Mouse (Mus musculus): Measurements from ENCODE around the gene 4930595D18Rik.

DNA sequence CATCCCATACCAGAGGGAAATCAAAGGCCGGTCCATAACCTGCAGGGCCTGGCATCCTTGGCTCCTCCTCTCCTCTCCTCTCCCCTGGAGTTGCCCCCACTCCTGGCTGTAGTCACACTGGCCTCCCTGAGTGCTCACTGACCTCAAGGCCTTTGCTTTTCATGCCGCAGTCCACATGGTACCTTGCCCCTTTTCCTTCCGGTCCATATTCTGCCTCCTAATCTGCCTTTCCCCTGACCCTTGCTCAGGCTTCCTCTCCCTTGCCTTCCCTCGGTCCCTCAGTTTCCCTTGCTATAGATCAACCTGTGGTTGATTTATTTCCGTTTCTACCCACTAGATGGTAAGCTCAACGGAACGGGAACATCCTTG is 22.4 kb downstream of the 4930595D18Rik start:
- TF ChIP-seq CTCF (IDR thresholded peaks at IDR 0.05 in 2 of 3, conservative IDR thresholded peaks at IDR 0.05 in 1 of 3; ENCODE audit: control insufficient read depth in 1 of 3, insufficient read depth in 1 of 3, low read depth in 2 of 3, low read length in 3 of 3, poor library complexity in 1 of 3, severe bottlenecking in 1 of 3) (no peak), MAX (IDR thresholded peaks at IDR 0.05; ENCODE audit: low read length) (no peak), POLR2A (IDR thresholded peaks at IDR 0.05; ENCODE audit: control insufficient read depth in 1 of 2, insufficient read depth in 1 of 2, low read depth in 1 of 2, low read length in 2 of 2, poor library complexity in 1 of 2) (no peak), JUND (IDR thresholded peaks at IDR 0.05; ENCODE audit: low read depth, low read length) (no peak), NELFE (IDR thresholded peaks at IDR 0.05; ENCODE audit: low read depth, low read length) (no peak), TCF12 (IDR thresholded peaks at IDR 0.05; ENCODE audit: low read depth, low read length) (no peak), RAD21 (IDR thresholded peaks at IDR 0.05; ENCODE audit: low read depth, low read length) (no peak), USF1 (IDR thresholded peaks at IDR 0.05; ENCODE audit: low read depth, low read length) (no peak)

Data from MEL (cell line).